Mouse (Mus musculus): ENCODE measurements around the gene Gm4297.
"Not testable (repeated sequence)": the region's sequence is repeated elsewhere in the genome, so short reads cannot be mapped to it uniquely, and the experiment has no call there.

The Gm4297 gene

DNA sequence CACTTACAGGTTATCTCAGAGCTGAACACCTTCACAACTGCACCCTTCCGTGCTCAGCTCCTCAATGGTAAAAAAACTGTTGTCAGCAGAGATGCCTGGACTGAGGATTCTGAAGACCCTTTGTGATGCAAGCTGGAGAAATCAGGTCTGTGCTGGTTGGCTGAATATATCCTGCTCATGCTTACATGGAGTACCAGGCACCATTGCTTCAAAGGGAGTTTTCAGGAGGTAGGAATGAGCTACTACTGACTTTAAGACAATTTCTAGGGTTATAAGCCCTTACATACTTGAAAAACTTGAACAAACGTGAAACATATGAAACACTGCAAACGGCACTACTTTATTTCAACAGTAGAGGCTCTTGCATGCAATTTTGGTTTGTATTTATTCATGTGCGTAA lies at the start of gene Gm4297:
TSS of gene Gm4297 (minus strand) at position 101 of the 400 bp plus-strand sequence.
- not testable (repeated sequence) for DNase-seq (ENCODE audit: low read depth, low spot score)

Data from c-Kit-negative CD71-positive TER-119-positive erythroid progenitor cells, embryonic 14.5 days (primary cell).